Mouse (Mus musculus): ENCODE measurements at regions not wholly inside any gene's neighbourhood (a gene's known extent, or its start where the extent isn't known, plus 50 kb on each side); places are given as distances from the start of the nearest gene placed in this dataset.

- Histone ChIP-seq H3K36me3 (no peaks in the 10 kb centered on the region), H3K4me2 (replicated peaks) (no peak overlapping the region), H3K27me3 (no peaks in the 10 kb centered on the region), H3K4me3 (replicated peaks) (no peak overlapping the region), H3K27ac (replicated peaks) (no peak overlapping the region), H3K9me3 (replicated peaks) (no peaks in the 10 kb centered on the region), H3K9ac (no peak overlapping the region), H3K4me1 (peaks cover 5% of the 10 kb centered on the region; the same call in 1 of the 2 replicates)
- 77% methylated on average over 1 of the region's 1 CpGs for WGBS
- ATAC-seq (ENCODE audit: insufficient number of reproducible peaks, low FRiP score, low TSS enrichment, low read depth), result no peak
Measured at GRCm38 (mm10) chr1:92275388-92275787, 79.9 kb upstream of the Hdac4 start.

- no peaks in the 10 kb centered on the region for H3K36me3 ChIP-seq
- 85% methylated on average over 2 of the region's 2 CpGs for WGBS
- no peaks in the 10 kb centered on the region for H3K27me3 ChIP-seq
- ATAC-seq (ENCODE audit: insufficient number of reproducible peaks, low FRiP score, low TSS enrichment, low read depth), result no peak
- no peak overlapping the region for H3K4me2 ChIP-seq (replicated peaks)
- peaks cover 6% of the 10 kb centered on the region; the same call in 1 of the 2 replicates for H3K4me1 ChIP-seq
- H3K9ac ChIP-seq, result no peak overlapping the region
- no peak overlapping the region for H3K4me3 ChIP-seq (replicated peaks)
- no peak overlapping the region for H3K27ac ChIP-seq (replicated peaks)
- H3K9me3 ChIP-seq (replicated peaks), result no peaks in the 10 kb centered on the region
Measured at GRCm38 (mm10) chr1:92273760-92274159, 78.3 kb upstream of the Hdac4 start.

GRCm38 (mm10) chr1:92271676-92272291 is 76.3 kb upstream of the Hdac4 start:
- ATAC-seq (ENCODE audit: insufficient number of reproducible peaks, low FRiP score, low TSS enrichment, low read depth), result no peak
- 60% methylated on average over 9 of the region's 9 CpGs for WGBS
- no peak overlapping the region for H3K9ac ChIP-seq

GRCm38 (mm10) chr1:92270486-92271058 is 75.1 kb upstream of the Hdac4 start:
- WGBS, result 29% methylated on average over 6 of the region's 6 CpGs
- Histone ChIP-seq H3K4me1 (peaks cover 6% of the 10 kb centered on the region; the same call in 1 of the 2 replicates), H3K27ac (replicated peaks) (no peak overlapping the region), H3K36me3 (no peaks in the 10 kb centered on the region), H3K9me3 (replicated peaks) (no peaks in the 10 kb centered on the region), H3K4me3 (replicated peaks) (no peak overlapping the region), H3K27me3 (no peaks in the 10 kb centered on the region), H3K4me2 (replicated peaks) (no peak overlapping the region), H3K9ac (no peak overlapping the region)
- ATAC-seq (ENCODE audit: insufficient number of reproducible peaks, low FRiP score, low TSS enrichment, low read depth), result no peak

More at GRCm38 (mm10) chr1:92271676-92272291, 76.3 kb upstream of the Hdac4 start:
- H3K4me3 ChIP-seq (replicated peaks), result no peak overlapping the region
- no peak overlapping the region for H3K27ac ChIP-seq (replicated peaks)
- no peak overlapping the region for H3K4me2 ChIP-seq (replicated peaks)
- no peaks in the 10 kb centered on the region for H3K36me3 ChIP-seq
- no peaks in the 10 kb centered on the region for H3K9me3 ChIP-seq (replicated peaks)
- H3K27me3 ChIP-seq, result no peaks in the 10 kb centered on the region
- H3K4me1 ChIP-seq, result peaks cover 6% of the 10 kb centered on the region; the same call in 1 of the 2 replicates

- no peaks in the 10 kb centered on the region for H3K9me3 ChIP-seq (replicated peaks)
- ATAC-seq (ENCODE audit: insufficient number of reproducible peaks, low FRiP score, low TSS enrichment, low read depth), result no peak
- H3K4me1 ChIP-seq, result peaks cover 6% of the 10 kb centered on the region; the same call in 1 of the 2 replicates
- no peak overlapping the region for H3K4me2 ChIP-seq (replicated peaks)
- 68% methylated on average over 10 of the region's 10 CpGs for WGBS
- H3K27ac ChIP-seq (replicated peaks), result no peak overlapping the region
- no peaks in the 10 kb centered on the region for H3K27me3 ChIP-seq
- no peaks in the 10 kb centered on the region for H3K36me3 ChIP-seq
- no peak overlapping the region for H3K9ac ChIP-seq
- H3K4me3 ChIP-seq (replicated peaks), result no peak overlapping the region
Measured at GRCm38 (mm10) chr1:92269464-92269863, 74.0 kb upstream of the Hdac4 start.

- 88% methylated on average over 4 of the region's 4 CpGs for WGBS
Measured at GRCm38 (mm10) chr1:92264941-92265340, 69.4 kb upstream of the Hdac4 start.

GRCm38 (mm10) chr1:92259715-92260392 is 64.4 kb upstream of the Hdac4 start:
- Histone ChIP-seq H3K9ac (no peak overlapping the region), H3K9me3 (replicated peaks) (no peaks in the 10 kb centered on the region), H3K27ac (replicated peaks) (no peak overlapping the region), H3K4me3 (replicated peaks) (no peak overlapping the region), H3K36me3 (no peaks in the 10 kb centered on the region), H3K4me2 (replicated peaks) (no peak overlapping the region), H3K27me3 (no peaks in the 10 kb centered on the region), H3K4me1 (no peaks in the 10 kb centered on the region)
- 72% methylated on average over 23 of the region's 23 CpGs for WGBS
- ATAC-seq (ENCODE audit: insufficient number of reproducible peaks, low FRiP score, low TSS enrichment, low read depth), result no peak

More at GRCm38 (mm10) chr1:92264941-92265340, 69.4 kb upstream of the Hdac4 start:
- no peak overlapping the region for H3K9ac ChIP-seq
- H3K36me3 ChIP-seq, result no peaks in the 10 kb centered on the region
- ATAC-seq (ENCODE audit: insufficient number of reproducible peaks, low FRiP score, low TSS enrichment, low read depth), result no peak
- H3K4me3 ChIP-seq (replicated peaks), result no peak overlapping the region
- H3K27ac ChIP-seq (replicated peaks), result no peak overlapping the region
- H3K4me1 ChIP-seq, result no peaks in the 10 kb centered on the region
- H3K4me2 ChIP-seq (replicated peaks), result no peak overlapping the region
- H3K9me3 ChIP-seq (replicated peaks), result no peaks in the 10 kb centered on the region
- no peaks in the 10 kb centered on the region for H3K27me3 ChIP-seq

GRCm38 (mm10) chr1:92258026-92258425 is 62.5 kb upstream of the Hdac4 start:
- Histone ChIP-seq H3K9me3 (replicated peaks) (no peaks in the 10 kb centered on the region), H3K4me3 (replicated peaks) (no peak overlapping the region), H3K9ac (no peak overlapping the region), H3K4me1 (no peaks in the 10 kb centered on the region), H3K4me2 (replicated peaks) (no peak overlapping the region), H3K27ac (replicated peaks) (no peak overlapping the region), H3K36me3 (no peaks in the 10 kb centered on the region), H3K27me3 (no peaks in the 10 kb centered on the region)
- no peak for ATAC-seq (ENCODE audit: insufficient number of reproducible peaks, low FRiP score, low TSS enrichment, low read depth)

- H3K4me3 ChIP-seq (replicated peaks), result no peak overlapping the region
- ATAC-seq (ENCODE audit: insufficient number of reproducible peaks, low FRiP score, low TSS enrichment, low read depth), result no peak
- H3K4me1 ChIP-seq, result no peaks in the 10 kb centered on the region
- H3K27ac ChIP-seq (replicated peaks), result no peak overlapping the region
- H3K36me3 ChIP-seq, result no peaks in the 10 kb centered on the region
- H3K9me3 ChIP-seq (replicated peaks), result no peaks in the 10 kb centered on the region
- H3K4me2 ChIP-seq (replicated peaks), result no peak overlapping the region
- no peak overlapping the region for H3K9ac ChIP-seq
- WGBS, result 65% methylated on average over 8 of the region's 8 CpGs
- no peaks in the 10 kb centered on the region for H3K27me3 ChIP-seq
Measured at GRCm38 (mm10) chr1:92253086-92253485, 57.6 kb upstream of the Hdac4 start.

GRCm38 (mm10) chr1:92250594-92251463 is 55.3 kb upstream of the Hdac4 start:
- 71% methylated on average over 10 of the region's 10 CpGs for WGBS
- Histone ChIP-seq H3K27ac (replicated peaks) (no peak overlapping the region), H3K27me3 (no peaks in the 10 kb centered on the region), H3K4me1 (no peaks in the 10 kb centered on the region), H3K36me3 (no peaks in the 10 kb centered on the region), H3K9ac (no peak overlapping the region), H3K9me3 (replicated peaks) (no peaks in the 10 kb centered on the region), H3K4me3 (replicated peaks) (no peak overlapping the region), H3K4me2 (replicated peaks) (no peak overlapping the region)
- ATAC-seq (ENCODE audit: insufficient number of reproducible peaks, low FRiP score, low TSS enrichment, low read depth), result no peak

Measured in embryonic facial prominence, embryonic 15.5 days (tissue).